Mouse (Mus musculus): ENCODE measurements around the gene Ppp6r1. TPM values are rescaled to one million over a fixed set of nuclear protein-coding genes. Genes with fewer than 3 reads are reported as not detected.
"Not testable (repeated sequence)": the region's sequence is repeated elsewhere in the genome, so short reads cannot be mapped to it uniquely, and the experiment has no call there.

Gene Ppp6r1
- polyA plus RNA-seq, 1 experiment from 2014 or later, result 7.8 TPM

- Histone ChIP-seq H3K9ac (no peak overlapping the region), H3K9me3 (replicated peaks) (no peaks in the 10 kb centered on the region), H3K36me3 (ENCODE audit: poor library complexity, severe bottlenecking) (no peaks in the 10 kb centered on the region), H3K4me1 (no peaks in the 10 kb centered on the region), H3K27ac (no peak overlapping the region), H3K4me2 (no peak overlapping the region), H3K27me3 (no peaks in the 10 kb centered on the region), H3K4me3 (no peak overlapping the region)
- ATAC-seq, result no peak
- 77% methylated on average over 5 of the region's 5 CpGs for WGBS
Observed at GRCm38 (mm10) chr7:4608002-4608401, 50.8 kb downstream of the Ppp6r1 start.

- ATAC-seq, result no peak
- no peak within 1 kb of the TSS for H3K9ac ChIP-seq
- 87% methylated on average over 6 of the region's 6 CpGs for WGBS
- no peaks in the 10 kb centered on the region for H3K36me3 ChIP-seq (ENCODE audit: poor library complexity, severe bottlenecking)
- H3K4me1 ChIP-seq, result no peaks in the 10 kb centered on the region
- no peak within 1 kb of the TSS for H3K4me2 ChIP-seq
- no peaks in the 10 kb centered on the region for H3K27me3 ChIP-seq
- H3K27ac ChIP-seq, result no peak within 1 kb of the TSS
- H3K9me3 ChIP-seq (replicated peaks), result no peaks in the 10 kb centered on the region
- no peak within 1 kb of the TSS for H3K4me3 ChIP-seq
Observed at GRCm38 (mm10) chr7:4603873-4604272, 54.9 kb downstream of the Ppp6r1 start, which contains the start of gene Ptprh. TSS of gene Ptprh (minus strand) at chr7:4604041.

GRCm38 (mm10) chr7:4602969-4603368, 55.9 kb downstream of the Ppp6r1 start:
- no peaks in the 10 kb centered on the region for H3K4me1 ChIP-seq
- no peak overlapping the region for H3K27ac ChIP-seq
- 86% methylated on average over 6 of the region's 6 CpGs for WGBS
- no peak overlapping the region for H3K4me2 ChIP-seq
- no peak overlapping the region for H3K9ac ChIP-seq
- H3K9me3 ChIP-seq (replicated peaks), result no peaks in the 10 kb centered on the region
- H3K36me3 ChIP-seq (ENCODE audit: poor library complexity, severe bottlenecking), result no peaks in the 10 kb centered on the region
- no peak overlapping the region for H3K4me3 ChIP-seq
- no peaks in the 10 kb centered on the region for H3K27me3 ChIP-seq
- ATAC-seq, result no peak

GRCm38 (mm10) chr7:4597046-4597445, 61.8 kb downstream of the Ppp6r1 start:
- not testable (repeated sequence) for H3K9me3 ChIP-seq (replicated peaks); H3K27me3 ChIP-seq; ATAC-seq; H3K36me3 ChIP-seq (ENCODE audit: poor library complexity, severe bottlenecking); H3K4me3 ChIP-seq; H3K9ac ChIP-seq; H3K4me1 ChIP-seq; H3K4me2 ChIP-seq; H3K27ac ChIP-seq
- 77% methylated on average over 4 of the region's 4 CpGs for WGBS

Other genes starting within 250 kb of the Ppp6r1 start
- 30.5 and 33.6 TPM in 2 replicates for gene Rdh13, start 213.4 kb downstream of the Ppp6r1 start, polyA plus RNA-seq (2015; fragmentation: Nextera tagmentation; extraction: Ambion mirVana)
- gene Eps8l1, start 198.3 kb downstream of the Ppp6r1 start, polyA plus RNA-seq (2015; fragmentation: Nextera tagmentation; extraction: Ambion mirVana), result 4.0 and 5.7 TPM in 2 replicates
- gene Ppp1r12c, start 157.3 kb downstream of the Ppp6r1 start, polyA plus RNA-seq (2015; fragmentation: Nextera tagmentation; extraction: Ambion mirVana), result 33.8 and 36.8 TPM in 2 replicates
- 3.9 and 5.7 TPM in 2 replicates for gene Tnnt1, start 142.6 kb downstream of the Ppp6r1 start, polyA plus RNA-seq (2015; fragmentation: Nextera tagmentation; extraction: Ambion mirVana)
- gene Tnni3, start 134.8 kb downstream of the Ppp6r1 start, polyA plus RNA-seq (2015; fragmentation: Nextera tagmentation; extraction: Ambion mirVana), result 0.89 and 4.9 TPM in 2 replicates
- gene Dnaaf3, start 126.6 kb downstream of the Ppp6r1 start, polyA plus RNA-seq (2015; fragmentation: Nextera tagmentation; extraction: Ambion mirVana), result 1.4 and 2.0 TPM in 2 replicates
- gene Syt5, start 111.5 kb downstream of the Ppp6r1 start, polyA plus RNA-seq (2015; fragmentation: Nextera tagmentation; extraction: Ambion mirVana), result 64.0 and 86.3 TPM in 2 replicates
- gene Ptprh, start 55.0 kb downstream of the Ppp6r1 start, polyA plus RNA-seq (2015; fragmentation: Nextera tagmentation; extraction: Ambion mirVana), result 0.09 and 0.13 TPM in 2 replicates
- gene Tmem86b, start 27.6 kb downstream of the Ppp6r1 start, polyA plus RNA-seq (2015; fragmentation: Nextera tagmentation; extraction: Ambion mirVana), result 2.9 and 3.3 TPM in 2 replicates
- gene Hspbp1, start 26.0 kb upstream of the Ppp6r1 start, polyA plus RNA-seq (2015; fragmentation: Nextera tagmentation; extraction: Ambion mirVana), result 117 and 125 TPM in 2 replicates
- 6.1 and 6.5 TPM in 2 replicates for gene Brsk1, start 31.6 kb upstream of the Ppp6r1 start, polyA plus RNA-seq (2015; fragmentation: Nextera tagmentation; extraction: Ambion mirVana)
- gene Tmem150b, start 66.2 kb upstream of the Ppp6r1 start, polyA plus RNA-seq (2015; fragmentation: Nextera tagmentation; extraction: Ambion mirVana), result 0.27 and 0.29 TPM in 2 replicates
- gene Kmt5c, start 81.1 kb upstream of the Ppp6r1 start, polyA plus RNA-seq (2015; fragmentation: Nextera tagmentation; extraction: Ambion mirVana), result 75.3 and 84.3 TPM in 2 replicates
- gene Cox6b2, start 94.1 kb upstream of the Ppp6r1 start, polyA plus RNA-seq (2015; fragmentation: Nextera tagmentation; extraction: Ambion mirVana), result 17.8 and 22.1 TPM in 2 replicates
- gene Fam71e2, start 112.3 kb upstream of the Ppp6r1 start, polyA plus RNA-seq (2015; fragmentation: Nextera tagmentation; extraction: Ambion mirVana), result not detected in 2 replicates
- 0.17 and 0.40 TPM in 2 replicates for gene Il11, start 123.8 kb upstream of the Ppp6r1 start, polyA plus RNA-seq (2015; fragmentation: Nextera tagmentation; extraction: Ambion mirVana)
- gene Tmem190, start 123.9 kb upstream of the Ppp6r1 start, polyA plus RNA-seq (2015; fragmentation: Nextera tagmentation; extraction: Ambion mirVana), result not detected in 2 replicates
- 2.6 and 2.7 TPM in 2 replicates for gene Tmem238, start 130.6 kb upstream of the Ppp6r1 start, polyA plus RNA-seq (2015; fragmentation: Nextera tagmentation; extraction: Ambion mirVana)
- gene Rpl28, start 133.9 kb upstream of the Ppp6r1 start, polyA plus RNA-seq (2015; fragmentation: Nextera tagmentation; extraction: Ambion mirVana), result 244 and 284 TPM in 2 replicates
- 398 and 454 TPM in 2 replicates for gene Ube2s, start 153.6 kb upstream of the Ppp6r1 start, polyA plus RNA-seq (2015; fragmentation: Nextera tagmentation; extraction: Ambion mirVana)
- gene Shisa7, start 185.7 kb upstream of the Ppp6r1 start, polyA plus RNA-seq (2015; fragmentation: Nextera tagmentation; extraction: Ambion mirVana), result 5.6 and 7.1 TPM in 2 replicates
- gene Isoc2b, start 211.2 kb upstream of the Ppp6r1 start, polyA plus RNA-seq (2015; fragmentation: Nextera tagmentation; extraction: Ambion mirVana), result 2.7 and 3.4 TPM in 2 replicates
- gene Isoc2a, start 218.1 kb upstream of the Ppp6r1 start, polyA plus RNA-seq (2015; fragmentation: Nextera tagmentation; extraction: Ambion mirVana), result 0.63 and 0.77 TPM in 2 replicates
- gene Gm36210, start 247.5 kb upstream of the Ppp6r1 start, polyA plus RNA-seq (2015; fragmentation: Nextera tagmentation; extraction: Ambion mirVana), result 0.26 and 0.45 TPM in 2 replicates

Measured in forebrain, embryonic 13.5 days (tissue).